Mouse (Mus musculus): ENCODE results near the gene Neurog1.

Gene Neurog1

DNA sequence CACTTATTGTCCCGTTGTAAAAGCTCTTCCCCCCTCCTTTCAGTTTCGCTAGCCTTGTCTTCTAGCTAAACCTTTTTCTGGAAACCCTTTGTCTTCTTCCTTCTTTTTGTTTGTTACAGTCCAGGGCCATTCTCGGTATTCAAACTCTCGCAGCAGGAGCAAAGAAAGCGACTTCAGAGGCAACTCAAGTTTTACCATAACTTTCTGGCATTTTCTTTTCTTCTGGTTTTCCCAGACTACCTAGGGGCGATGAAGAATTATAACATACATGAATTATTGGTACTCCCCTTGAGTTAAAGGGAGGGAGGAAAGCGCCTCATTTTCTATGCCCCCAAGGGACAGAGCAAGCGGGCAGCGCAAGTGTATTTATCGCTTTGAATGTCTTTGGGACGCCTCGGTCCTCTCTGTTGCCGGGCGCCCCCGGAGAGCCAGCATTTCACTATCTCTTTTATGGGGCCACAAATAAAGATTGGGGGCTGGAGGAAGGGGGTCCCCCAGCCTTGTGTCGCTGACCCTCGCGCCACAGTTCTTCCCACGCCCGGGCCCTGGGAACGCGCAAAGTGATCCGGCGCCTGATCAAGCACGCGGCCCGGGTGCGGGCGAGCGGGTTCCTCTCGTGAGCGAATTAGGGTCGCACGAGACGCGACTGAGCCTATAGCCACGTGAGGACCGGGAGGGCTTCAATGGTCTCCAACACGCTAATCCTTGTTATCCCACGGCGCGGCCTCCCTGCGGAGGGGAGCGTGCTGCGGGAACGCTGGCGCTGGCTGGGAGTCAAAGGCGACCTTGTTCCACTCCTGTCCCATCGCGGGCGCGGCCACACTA lies 6.4 kb upstream of the Neurog1 start:
- peak; percentile 46 for DNase-seq (ENCODE audit: extremely low spot score, low read depth, low spot score)

DNA sequence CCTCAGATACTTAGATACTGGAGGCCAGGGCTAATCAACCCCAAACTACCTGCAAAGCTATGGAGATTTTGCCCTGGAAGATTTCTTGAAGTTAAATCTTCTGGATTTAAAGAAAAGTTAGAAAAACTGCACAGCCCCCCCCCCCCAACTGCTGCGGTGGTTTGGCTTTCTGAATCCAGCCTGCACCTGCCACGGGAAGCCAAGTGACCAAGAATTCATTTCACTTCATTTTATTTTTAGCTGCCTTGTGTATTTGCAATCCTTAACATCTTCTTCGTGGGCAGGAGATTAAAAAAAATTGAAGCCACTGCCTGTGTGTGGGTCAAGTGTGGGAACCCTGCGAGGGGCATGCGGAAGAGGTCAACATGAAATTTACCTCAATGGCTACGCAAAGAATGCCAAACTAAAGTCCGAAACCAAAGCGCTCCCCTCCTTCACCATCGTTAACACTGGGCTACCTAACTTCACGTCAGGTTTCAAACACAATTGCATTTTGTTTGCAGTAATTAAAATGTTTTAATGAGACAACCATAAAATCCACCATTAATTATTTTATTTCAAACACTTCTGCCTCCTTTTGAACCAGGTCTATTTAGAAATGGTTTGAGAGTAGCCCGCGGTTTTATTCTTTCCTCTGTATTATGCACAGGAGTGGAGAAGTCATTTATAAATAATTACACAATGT lies 5.6 kb upstream of the Neurog1 start:
- no peak for DNase-seq (ENCODE audit: extremely low spot score, low read depth, low spot score)

DNA sequence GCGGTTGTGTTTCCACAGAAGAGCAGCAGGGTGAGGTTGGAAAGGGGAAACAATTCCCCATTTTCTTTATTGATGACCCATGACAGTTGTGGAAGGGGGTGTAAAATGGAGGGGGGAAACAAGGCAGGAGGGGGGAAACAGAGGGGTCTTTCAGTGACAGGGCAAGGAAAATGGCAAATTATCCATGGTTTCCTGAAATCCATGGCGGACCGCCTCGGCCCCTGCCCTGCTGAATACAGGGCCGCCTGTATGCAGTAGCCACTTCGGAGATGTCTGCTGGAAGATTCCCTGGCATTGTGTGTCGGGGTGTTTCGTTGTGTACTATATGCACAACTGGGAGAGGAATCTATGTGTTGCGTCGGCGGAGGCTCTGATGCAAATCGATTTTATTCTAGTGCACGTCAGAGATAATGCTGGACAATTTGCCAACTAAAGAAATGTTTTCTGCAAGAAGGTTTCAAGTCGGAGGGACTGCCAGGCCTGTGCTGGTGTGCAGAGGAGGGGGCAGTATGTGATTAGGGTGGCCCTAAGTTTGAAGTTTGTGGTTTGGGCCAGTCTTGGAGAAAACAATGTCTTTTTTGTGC lies 4.8 kb upstream of the Neurog1 start:
- DNase-seq (ENCODE audit: extremely low spot score, low read depth, low spot score) = no peak

DNA sequence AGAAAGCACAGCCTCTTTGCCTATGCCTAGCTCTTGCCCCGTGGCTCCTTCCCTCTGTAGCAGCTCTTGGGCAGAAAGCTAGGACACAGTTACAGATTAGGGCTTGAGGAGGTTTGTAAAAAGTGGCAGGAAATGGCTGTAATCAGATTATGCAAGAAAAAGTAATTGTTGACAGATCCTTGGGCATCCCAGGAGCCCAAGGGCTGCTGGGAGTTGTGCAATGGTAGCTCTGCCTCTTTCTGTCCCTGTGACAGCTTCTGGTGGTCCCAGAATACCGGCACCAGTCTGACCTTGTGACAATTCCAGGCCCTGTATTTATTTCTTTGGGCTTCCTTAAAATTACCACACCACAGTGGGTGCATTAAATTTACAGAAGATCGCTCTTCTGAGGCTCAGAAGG lies 1.4 kb upstream of the Neurog1 start:
- no peak for DNase-seq (ENCODE audit: extremely low spot score, low read depth, low spot score)

DNA sequence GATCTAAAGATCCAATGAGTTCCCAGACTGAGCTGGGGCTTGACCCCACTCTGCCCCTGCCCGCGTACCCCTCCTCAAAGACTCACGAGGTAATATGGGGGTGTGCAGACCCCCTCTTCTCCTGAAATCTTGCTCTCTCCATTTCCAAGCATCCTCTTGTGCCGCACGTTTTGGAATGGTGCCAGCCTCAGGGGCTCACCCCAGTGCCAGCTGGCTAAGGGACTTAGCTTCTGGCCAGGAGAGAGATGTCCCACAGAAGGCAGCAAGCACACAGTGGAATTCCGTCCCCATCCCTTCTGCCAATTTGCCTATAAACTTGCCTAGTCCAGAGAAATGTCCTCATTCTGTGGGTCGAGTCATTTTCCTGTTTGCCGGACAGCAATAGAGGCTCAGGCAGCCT lies 820 bp upstream of the Neurog1 start:
- DNase-seq (ENCODE audit: extremely low spot score, low read depth, low spot score) = no peak

DNA sequence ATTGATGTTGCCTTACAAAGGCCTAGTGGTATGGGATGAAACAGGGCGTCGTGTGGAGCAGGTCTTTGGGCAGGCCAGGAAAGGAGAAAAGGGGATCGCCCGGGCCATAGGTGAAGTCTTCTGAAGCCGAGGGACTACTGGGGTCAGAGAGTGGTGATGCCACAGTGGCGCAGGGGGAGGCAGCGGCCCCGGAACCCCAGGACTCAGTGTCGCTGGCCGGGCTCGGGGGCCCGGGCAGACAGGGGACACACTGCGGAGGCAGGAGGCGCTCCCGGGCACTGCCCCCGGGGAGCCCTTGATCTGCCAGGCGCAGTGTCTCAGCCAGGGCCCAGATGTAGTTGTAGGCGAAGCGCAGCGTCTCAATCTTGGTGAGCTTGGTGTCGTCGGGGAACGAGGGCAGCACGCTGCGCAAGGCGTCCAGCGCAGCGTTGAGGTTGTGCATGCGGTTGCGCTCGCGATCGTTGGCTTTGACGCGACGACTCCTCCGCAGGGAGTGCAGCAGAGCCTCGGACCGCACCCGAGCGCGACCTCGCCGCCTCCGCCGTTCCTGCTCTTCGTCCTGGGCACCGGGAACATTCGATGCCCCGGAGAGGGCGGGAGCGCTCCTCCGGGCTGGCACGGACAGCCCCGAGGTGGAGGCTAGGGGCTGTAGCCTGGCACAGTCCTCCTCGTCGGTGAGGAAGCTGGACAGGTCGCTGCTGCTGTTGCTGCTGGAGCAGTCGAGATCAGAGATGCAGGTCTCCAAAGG lies 613 bp downstream of the Neurog1 start:
- DNase-seq (ENCODE audit: extremely low spot score, low read depth, low spot score) = no peak

DNA sequence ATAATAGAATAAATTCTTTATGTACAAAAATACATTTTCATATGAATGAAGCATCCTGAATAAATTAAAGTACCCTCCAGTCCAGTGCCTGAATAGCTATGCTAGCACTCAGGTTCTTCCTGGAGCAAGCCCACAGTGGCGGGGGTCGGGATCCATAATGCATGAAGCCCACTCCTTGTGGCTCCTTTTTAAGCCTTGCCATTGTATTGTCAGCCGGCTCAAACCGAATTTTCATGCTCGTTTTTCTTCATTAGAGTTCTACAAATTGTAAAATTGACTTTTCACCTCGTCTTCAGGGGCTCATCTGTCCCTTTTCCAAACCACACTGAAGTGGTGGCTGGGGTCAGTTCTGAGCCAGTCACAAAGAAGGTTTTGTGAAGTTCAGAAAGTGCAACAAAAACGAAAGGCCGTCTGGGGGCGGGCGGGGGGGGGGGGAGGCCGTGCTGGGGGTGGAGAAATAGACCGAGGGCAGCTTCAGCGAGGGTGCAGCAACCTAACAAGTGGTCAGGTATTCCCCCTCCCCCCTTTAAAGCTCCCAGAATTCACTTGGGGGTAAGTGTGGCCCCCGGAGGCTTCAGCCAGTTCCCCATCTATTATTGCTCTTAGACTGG lies 1.3 kb downstream of the Neurog1 start:
- DNase-seq (ENCODE audit: extremely low spot score, low read depth, low spot score) = no peak

DNA sequence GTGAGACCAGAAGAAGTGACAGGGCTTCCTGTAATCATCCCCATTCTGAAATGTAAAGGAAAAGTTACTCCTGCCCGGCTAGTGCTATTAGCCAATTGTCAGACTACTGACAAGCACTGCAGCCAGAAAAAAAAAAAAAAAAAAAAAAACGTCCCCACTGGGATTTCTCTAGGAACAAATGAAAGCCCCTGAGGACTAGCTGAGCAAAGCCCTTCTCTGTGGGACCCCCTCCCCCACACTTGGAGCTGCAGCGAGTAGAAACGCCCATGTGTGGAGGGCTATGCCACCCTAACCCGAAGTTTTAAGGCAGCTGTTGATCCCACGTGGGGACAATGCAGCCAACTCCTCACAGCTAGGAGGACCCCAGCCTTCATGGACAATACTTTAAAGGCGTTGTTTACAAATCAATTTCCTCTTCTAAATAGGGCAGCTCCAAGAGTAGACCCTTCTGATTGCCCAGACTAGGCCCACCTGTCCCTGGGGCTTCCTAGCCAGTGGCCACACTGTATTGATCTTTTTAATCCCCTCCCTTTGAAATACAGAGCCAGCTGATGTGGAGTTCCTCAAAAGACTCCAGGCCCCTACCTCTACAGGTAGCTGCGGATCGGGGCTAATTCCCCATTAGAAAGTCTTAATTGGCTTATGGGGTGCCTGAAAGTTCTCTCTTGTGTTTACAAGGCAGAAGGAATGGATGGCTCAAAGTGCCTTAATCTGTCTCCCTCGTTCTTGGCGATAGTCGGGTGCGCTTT lies 2.2 kb downstream of the Neurog1 start:
- no peak for DNase-seq (ENCODE audit: extremely low spot score, low read depth, low spot score)

DNA sequence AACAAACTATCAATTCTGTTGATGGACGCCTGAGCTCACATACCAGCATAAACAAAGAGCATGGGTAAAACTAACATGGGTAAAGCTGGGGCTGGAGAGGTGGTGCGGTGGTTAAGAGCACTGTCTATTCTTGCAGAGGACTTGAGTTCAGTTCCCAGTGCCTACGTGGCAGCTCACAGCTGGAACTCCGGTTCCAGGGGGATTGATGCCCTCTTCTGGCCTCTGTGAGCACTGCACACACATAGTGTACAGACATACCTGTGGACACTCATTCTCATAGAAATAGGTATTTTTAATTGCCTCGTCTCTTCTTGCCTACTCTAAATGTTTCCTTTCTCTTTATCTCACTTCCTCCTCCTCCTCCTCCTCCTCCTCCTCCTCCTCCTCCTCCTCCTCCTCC lies 8.9 kb downstream of the Neurog1 start:
- no peak for DNase-seq (ENCODE audit: extremely low spot score, low read depth, low spot score)

DNA sequence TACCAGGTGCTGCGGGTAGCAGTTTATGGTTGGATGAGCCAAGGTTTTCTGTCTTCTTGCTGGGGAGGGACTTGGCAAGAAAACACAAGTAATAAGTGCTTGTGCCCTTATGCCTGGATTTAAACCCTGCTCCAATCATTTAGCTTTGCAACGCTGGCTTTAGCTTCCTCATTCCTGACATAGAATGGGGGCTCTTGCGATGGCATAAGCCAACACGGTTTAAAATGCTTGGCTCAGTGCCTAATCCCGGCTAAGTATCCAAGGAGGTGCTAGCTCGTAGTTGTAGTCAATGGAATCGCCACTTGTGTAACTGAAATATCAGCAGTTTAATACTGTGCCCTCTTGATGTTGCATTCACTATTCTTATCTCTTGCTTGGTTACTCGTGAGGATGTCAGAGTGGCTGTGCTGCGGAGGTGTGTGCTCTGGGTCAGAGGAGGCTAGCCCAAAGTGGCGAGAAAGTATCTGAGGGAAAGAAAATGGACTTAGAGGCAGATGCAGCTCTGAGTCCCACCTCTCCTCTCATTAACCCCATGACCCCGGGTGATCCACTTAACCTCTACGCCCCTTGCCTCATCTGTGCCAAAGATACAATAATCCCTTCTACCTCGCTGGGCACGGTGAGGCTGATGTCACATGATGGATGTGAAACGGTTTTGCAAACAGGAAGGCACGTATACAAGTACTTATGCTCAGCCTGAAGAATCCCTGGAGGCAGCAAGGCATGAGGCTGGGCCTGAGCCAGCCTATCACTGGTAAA lies 11.8 kb downstream of the Neurog1 start:
- no peak for DNase-seq (ENCODE audit: extremely low spot score, low read depth, low spot score)

DNA sequence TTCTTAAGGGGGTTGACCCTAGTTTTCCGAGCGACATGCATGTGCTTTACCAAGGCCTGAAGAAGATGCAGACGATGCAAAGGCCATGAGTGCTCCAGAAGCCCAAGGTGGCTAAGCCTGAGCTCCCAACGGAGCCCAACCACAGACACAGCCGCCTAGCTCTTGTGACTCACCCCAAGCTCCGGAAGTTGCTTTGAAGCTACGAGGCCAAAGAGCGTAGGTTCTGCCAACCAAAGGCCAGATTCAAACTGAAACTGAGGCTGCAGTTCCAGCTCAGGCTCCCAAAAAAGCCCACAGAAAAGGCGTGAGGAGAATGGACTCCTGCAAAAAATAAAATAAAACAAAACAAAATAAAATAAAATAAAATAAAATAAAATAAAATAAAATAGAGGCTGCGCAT lies 14.1 kb downstream of the Neurog1 start:
- DNase-seq (ENCODE audit: extremely low spot score, low read depth, low spot score) = no peak

DNA sequence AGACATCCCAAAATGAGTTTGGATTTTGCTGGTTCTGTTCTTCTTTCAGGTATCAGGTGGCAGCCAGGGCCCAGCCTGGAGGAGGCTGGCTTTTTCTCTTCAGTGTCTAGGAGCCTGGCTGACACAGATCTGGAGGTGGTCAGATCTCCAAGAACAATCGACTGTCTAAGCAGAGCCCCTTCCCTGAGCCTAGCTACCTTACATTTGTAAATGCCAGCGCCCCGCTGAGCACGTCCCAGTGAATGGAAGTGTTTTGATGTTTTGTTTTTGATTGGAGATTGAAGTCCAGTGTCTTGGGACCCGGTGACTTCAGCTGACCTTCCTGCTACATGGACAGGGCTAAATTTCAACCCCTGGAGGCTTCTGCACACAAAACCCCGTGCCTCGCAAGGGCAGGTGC lies 15.8 kb downstream of the Neurog1 start:
- no peak for DNase-seq (ENCODE audit: extremely low spot score, low read depth, low spot score)

DNA sequence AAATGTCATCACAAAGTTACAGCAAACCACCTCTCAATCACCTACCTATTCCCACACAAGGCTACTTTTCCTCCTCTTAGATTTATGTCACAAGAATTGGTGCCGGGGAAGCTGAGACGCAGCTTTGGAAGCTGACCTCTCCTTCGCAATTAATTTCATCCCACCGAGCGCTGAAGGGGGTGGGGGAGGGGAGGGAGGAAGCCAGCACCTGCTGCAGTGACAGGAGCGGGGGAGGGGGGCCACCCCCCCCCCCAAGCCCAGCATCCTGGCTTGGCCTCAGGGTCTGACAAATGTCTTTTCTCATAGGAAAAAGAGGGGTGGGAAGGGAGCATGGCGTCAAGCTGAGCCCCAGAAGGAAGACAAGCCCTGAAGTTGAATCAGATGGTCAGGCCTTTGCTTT lies 23.2 kb downstream of the Neurog1 start:
- DNase-seq (ENCODE audit: extremely low spot score, low read depth, low spot score) = no peak

DNA sequence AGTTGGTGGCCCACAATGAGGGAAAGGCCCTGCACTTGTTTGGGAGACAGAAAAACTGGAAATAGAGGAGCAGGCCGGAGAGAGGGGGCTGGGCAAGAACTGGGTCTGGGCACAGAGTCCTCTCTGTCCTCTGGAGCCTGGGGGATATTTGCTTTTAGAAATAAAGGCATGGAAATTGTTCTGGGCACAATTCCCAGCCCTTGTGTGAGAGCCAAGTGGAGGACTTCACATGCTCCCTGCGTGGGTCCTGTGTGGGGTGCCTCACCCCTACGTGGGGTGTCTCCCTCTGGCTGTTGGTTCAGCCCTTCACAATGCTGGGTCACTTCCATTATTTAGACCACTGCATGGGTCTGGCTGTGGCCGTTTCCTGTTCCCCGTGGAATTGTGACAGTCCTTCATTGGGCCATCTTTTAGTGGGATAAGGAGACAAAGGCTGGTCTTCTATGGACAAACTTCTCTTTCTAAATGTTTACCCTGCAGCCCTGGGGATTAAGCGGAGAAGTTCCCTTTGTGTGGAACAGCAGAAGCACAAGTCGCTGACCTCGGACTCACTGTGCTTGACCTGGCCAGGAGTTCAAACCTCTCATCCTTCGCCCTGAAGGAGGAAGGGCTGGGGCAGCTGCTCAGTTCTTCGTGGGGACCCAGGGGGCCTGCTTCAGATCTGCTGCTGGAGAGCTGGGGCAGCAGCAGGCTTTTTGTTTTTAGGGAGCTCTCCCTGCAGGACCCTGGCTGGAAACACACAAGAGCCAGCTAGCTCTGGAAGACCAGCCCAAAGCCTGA lies 25.6 kb downstream of the Neurog1 start:
- no peak for DNase-seq (ENCODE audit: extremely low spot score, low read depth, low spot score)

DNA sequence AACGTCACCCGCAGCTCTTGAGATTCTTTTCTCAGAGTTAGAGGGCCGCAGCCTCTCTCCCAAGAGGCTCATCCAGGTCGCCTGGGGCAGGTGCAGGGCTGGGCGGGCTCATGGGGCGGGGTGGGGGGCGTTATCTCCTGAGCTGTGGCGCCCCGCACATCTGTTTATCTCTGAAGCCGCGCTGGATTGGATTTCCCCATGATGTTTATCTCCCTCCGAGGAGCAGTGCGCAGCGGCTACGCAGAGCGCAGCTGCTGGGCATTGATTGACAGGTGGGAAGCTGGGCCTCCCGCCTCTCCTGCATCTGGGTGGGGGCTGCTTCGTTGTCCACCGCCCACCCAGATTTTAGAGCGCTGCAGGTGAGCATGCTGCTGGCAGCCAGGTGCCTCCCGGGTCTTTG lies 28.3 kb downstream of the Neurog1 start:
- DNase-seq (ENCODE audit: extremely low spot score, low read depth, low spot score) = no peak

DNA sequence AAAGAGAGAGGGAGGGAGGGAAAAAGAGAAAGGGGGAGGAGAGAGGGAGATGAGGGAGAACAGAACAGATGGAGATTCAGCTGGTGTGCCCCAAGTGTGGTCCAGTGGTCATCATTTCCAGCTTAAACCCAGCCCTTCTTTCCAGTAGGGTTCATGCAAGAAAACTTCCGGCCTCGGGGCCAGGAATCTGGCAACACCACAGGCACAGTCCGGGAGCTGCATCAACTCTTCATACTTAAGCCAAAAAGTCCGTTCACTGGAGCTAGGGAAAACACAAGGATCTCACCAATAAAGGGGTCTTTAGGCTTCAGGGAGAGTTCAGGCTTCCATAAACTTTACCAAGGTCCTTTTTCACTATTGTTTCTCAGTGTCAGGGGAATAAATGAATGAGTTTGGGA lies 29.1 kb downstream of the Neurog1 start:
- no peak for DNase-seq (ENCODE audit: extremely low spot score, low read depth, low spot score)

DNA sequence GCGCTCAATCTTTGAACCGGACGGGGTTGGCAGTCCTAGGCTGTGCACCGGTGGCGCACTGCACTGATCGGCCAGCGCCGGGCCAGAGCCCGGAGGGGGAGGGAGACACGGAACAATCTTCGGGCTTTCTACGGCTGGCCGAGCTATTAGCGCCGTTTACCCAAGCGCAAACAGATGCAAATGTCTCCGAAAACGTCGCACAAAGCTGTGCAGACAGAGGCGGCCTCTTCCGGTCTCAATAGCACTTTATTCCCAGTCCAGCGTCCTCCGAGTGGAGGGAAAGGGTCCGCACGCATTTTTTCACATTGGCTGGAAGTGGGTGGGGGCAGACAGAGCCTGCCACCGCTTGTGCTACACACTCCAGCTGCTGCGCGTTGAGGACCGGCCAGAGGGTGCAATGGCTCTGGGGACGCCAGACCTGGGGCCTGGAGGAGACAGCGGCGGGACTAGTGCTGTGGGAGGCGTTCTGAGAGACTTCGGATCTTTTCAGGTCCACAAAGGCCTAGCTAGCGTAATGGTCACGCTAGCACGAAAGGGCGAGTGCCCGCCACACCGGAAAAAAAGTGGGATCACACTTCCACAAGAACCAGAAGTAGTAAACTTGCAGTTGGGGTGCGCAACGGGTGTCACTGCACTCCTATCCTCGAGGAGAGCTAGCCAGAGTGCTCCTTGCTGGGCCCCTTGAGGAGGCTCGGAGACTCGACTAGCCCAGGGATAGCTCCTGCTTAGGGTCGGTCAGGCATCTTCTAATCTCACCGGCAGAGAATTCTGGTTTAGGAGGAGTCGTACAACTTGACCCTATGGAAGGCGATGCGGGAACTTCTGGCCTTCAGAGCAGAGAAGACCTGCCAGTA lies 29.7 kb downstream of the Neurog1 start:
- no peak for DNase-seq (ENCODE audit: extremely low spot score, low read depth, low spot score)
